Mouse (Mus musculus) layer of hippocampus, postnatal 14 days (tissue): ENCODE measurements around the gene Spam1. TPM values are rescaled to one million over a fixed set of nuclear protein-coding genes. Genes with fewer than 3 reads are reported as not detected.

Experiments
- DNase-seq, 2 experiments: peaks; one replicate each; pipeline ENCODE4 v3.0.0; 2021 to 2022; ENCODE audit warnings: low spot score in 2 of 2, mixed read lengths in 1 of 2
- long read RNA-seq, 2 experiments: library from polyadenylated mRNA; stranded (forward); transcript quantifications; one replicate each; pipeline ENCODE4 v2.0.0; 2021
- total RNA-seq, 2 experiments: library from RNA; stranded (reverse); gene quantifications; 2 replicates each; pipeline ENCODE4 v1.2.3; 2021

The Spam1 gene
- not detected for total RNA-seq
- long read RNA-seq, experiment 1: 0 reads
- long read RNA-seq, experiment 2: 0 reads

GRCm38 (mm10) chr6:24790888-24791287, at the start of gene Spam1:
Gene Spam1 (plus strand): TSS chr6:24791188.
- DNase-seq: no peak

GRCm38 (mm10) chr6:24748029-24748428, 43.0 kb upstream of the Spam1 start, which contains the start of gene Hyal4:
Gene Hyal4 (plus strand): TSS chr6:24748329.
- no peak for DNase-seq

- DNase-seq: no peak
Measured at GRCm38 (mm10) chr6:24759281-24759680, 31.7 kb upstream of the Spam1 start.

GRCm38 (mm10) chr6:24766261-24766660, 24.7 kb upstream of the Spam1 start:
- no peak for DNase-seq

GRCm38 (mm10) chr6:24779182-24779581, 11.8 kb upstream of the Spam1 start:
- DNase-seq: no peak

DNA sequence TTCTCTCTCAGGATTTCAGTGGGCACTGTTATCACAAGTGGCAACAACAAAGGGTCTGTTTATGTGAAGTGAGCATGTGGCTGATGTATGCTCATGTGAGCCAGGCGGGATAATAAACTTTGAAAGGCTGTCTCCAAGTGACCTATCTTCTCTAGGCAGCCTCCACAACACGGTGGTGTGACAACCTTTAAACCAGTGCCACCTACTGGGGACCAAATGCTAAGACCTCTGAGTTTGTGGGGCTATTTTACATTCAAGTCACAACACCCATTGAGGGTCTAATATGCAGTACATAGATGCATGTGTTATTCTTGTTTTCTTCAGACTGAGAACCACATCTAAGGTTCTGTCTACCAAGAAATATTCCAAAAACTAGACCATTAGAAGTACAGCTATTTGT, 31.1 kb downstream of the Spam1 start:
- no peak for DNase-seq

Other genes starting within 250 kb of the Spam1 start
- gene Lmod2, start 193.4 kb upstream of the Spam1 start, total RNA-seq: not detected
- 100 to 1,000 TPM; 102 to 112 TPM for gene Wasl, start 126.2 kb upstream of the Spam1 start, total RNA-seq
- not detected for gene Hyal6, start 57.9 kb upstream of the Spam1 start, total RNA-seq
- not detected for gene Hyal4, start 42.9 kb upstream of the Spam1 start, total RNA-seq
- gene Hyal5, start 66.8 kb downstream of the Spam1 start, total RNA-seq: not detected
- 10 to 100 TPM; 43.7 to 44.9 TPM for gene Tmem229a, start 165.1 kb downstream of the Spam1 start, total RNA-seq